Mouse (Mus musculus): ENCODE data around the gene Hif1an. TPM values are rescaled to one million over a fixed set of nuclear protein-coding genes. Genes with fewer than 3 reads are reported as not detected.
A peak's percentile ranks its signal among the peaks of the same experiment; 100 is the strongest.

The Hif1an gene
- 17.0 and 19.2 TPM in 2 replicates for polyA plus RNA-seq (2012; rRNA removed)

DNA sequence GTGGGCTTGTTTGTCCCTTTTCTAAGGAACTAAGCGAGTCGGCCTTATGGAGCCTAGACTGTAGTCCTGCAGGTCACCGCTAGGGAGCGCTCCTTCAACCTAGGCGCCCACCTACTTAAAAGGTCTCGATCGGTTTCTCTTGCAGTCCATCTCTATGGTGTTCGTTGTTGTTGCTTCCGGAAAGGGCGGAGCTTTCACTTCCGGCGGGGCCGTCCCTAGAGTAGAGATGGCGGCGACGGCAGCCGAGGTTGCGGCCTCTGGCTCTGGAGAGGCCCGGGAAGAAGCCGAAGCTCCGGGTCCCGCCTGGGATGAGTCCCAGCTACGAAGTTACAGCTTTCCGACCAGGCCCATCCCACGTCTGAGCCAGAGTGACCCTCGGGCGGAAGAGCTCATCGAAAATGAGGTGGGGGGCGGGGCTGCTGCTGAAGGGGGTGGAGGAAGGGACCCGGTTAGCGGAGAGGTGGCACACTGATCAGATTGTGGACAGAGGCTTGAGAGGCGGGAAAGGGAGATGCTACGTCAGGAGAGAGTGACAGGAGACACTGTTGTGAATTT is at the start of gene Hif1an:
Hif1an (plus strand) TSS at position 199 of the 555 bp plus-strand sequence.
- TF ChIP-seq POLR2A (IDR thresholded peaks at IDR 0.05; ENCODE audit: control insufficient read depth, low read depth, low read length) (peak; percentile 87), CTCF (IDR thresholded peaks at IDR 0.05; ENCODE audit: control insufficient read depth, insufficient read depth, insufficient replicate concordance, low read depth, low read length) (peak; percentile 96)
- Histone ChIP-seq H3K36me3 (ENCODE audit: control insufficient read depth, insufficient read depth, low read length) (peaks cover 1% of the 10 kb centered on the region; the same call in 1 of the 2 replicates), H3K27me3 (ENCODE audit: control insufficient read depth, insufficient read depth, low read length) (no peaks in the 10 kb centered on the region), H3K27ac (ENCODE audit: control insufficient read depth, insufficient read depth, low read depth, low read length) (peak within 1 kb of the TSS; percentile 79; the same call in 1 of the 2 replicates), H3K4me3 (ENCODE audit: control insufficient read depth, low read depth, low read length) (peak within 1 kb of the TSS; percentile 93), H3K4me1 (ENCODE audit: control insufficient read depth, insufficient read depth, low read length) (peaks cover 2% of the 10 kb centered on the region)

DNA sequence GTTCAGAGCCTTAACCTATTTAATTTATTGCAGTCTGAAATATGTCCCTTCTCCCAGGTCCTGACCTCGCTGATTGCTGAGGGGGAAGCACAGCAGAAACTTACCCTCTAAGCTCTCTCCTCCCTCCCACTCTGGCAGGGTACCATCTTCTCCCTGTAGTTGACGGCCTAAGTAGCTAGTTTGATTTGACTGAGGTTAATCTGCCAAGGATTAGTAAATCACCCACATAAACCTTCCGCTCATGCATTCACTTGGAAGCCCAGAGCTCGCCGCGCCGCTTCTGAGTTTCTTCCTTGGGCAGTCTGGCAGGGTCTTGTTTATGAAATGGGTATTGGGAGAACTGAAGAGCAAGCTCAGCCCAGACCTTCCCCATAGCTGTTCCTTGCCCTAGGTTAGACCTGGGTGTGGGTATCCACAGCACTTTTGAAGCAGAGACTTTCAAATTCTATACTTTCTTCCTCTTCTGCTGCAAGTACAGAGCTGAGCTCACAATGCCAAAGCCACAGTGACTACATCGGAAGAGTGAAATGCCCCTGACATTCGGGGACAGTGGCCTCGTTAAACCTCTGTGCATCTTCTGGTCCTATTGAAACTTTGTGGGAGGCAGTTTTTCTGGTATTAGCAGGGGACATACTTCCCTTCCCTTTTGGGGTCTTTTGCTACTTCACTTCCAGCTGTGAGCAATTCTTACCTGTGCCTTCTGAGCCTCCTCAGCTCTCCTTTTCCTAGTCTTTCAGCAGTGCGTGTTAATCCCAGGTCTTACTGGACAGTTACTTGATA is 49.4 kb upstream of the Hif1an start:
- Histone ChIP-seq H3K27ac (ENCODE audit: control insufficient read depth, insufficient read depth, low read depth, low read length) (no peak overlapping the region), H3K36me3 (ENCODE audit: control insufficient read depth, insufficient read depth, low read length) (no peaks in the 10 kb centered on the region), H3K4me3 (ENCODE audit: control insufficient read depth, low read depth, low read length) (no peak overlapping the region), H3K27me3 (ENCODE audit: control insufficient read depth, insufficient read depth, low read length) (peaks cover 5% of the 10 kb centered on the region; the same call in 1 of the 2 replicates), H3K4me1 (ENCODE audit: control insufficient read depth, insufficient read depth, low read length) (peaks cover 21% of the 10 kb centered on the region)
- TF ChIP-seq POLR2A (IDR thresholded peaks at IDR 0.05; ENCODE audit: control insufficient read depth, low read depth, low read length) = no peak
- no peak for TF ChIP-seq CTCF (IDR thresholded peaks at IDR 0.05; ENCODE audit: control insufficient read depth, insufficient read depth, insufficient replicate concordance, low read depth, low read length)

DNA sequence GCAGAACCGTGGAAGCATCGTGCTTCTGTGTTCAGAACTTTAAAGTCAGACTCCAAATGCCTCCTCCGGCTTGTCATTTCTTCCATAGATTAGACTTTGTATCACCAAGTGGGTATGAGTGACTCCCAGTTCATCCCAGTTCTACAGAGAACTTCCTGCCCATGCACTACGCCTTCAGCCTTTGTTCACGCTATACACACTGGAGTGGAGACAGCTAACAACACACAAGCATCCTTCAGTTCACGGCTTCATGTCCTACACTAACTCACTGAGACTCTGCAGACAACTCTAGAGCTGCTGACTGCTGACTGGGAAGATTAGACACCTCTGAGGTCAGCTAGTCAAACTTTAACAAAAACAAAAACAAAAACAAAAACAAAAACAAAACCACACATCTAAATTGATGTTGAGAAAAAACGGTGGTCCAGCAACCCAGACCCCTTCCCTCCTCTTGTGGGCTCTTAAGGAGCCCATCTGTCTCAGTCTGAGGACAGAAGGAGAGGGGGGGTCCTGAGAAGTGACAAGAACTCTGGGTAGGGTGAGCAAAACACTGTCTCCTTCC is 48.6 kb upstream of the Hif1an start:
- Histone ChIP-seq H3K27ac (ENCODE audit: control insufficient read depth, insufficient read depth, low read depth, low read length) (no peak overlapping the region), H3K27me3 (ENCODE audit: control insufficient read depth, insufficient read depth, low read length) (peaks cover 5% of the 10 kb centered on the region; the same call in 1 of the 2 replicates), H3K4me3 (ENCODE audit: control insufficient read depth, low read depth, low read length) (no peak overlapping the region), H3K36me3 (ENCODE audit: control insufficient read depth, insufficient read depth, low read length) (no peaks in the 10 kb centered on the region), H3K4me1 (ENCODE audit: control insufficient read depth, insufficient read depth, low read length) (peaks cover 21% of the 10 kb centered on the region)
- TF ChIP-seq CTCF (IDR thresholded peaks at IDR 0.05; ENCODE audit: control insufficient read depth, insufficient read depth, insufficient replicate concordance, low read depth, low read length) = no peak
- no peak for TF ChIP-seq POLR2A (IDR thresholded peaks at IDR 0.05; ENCODE audit: control insufficient read depth, low read depth, low read length)

DNA sequence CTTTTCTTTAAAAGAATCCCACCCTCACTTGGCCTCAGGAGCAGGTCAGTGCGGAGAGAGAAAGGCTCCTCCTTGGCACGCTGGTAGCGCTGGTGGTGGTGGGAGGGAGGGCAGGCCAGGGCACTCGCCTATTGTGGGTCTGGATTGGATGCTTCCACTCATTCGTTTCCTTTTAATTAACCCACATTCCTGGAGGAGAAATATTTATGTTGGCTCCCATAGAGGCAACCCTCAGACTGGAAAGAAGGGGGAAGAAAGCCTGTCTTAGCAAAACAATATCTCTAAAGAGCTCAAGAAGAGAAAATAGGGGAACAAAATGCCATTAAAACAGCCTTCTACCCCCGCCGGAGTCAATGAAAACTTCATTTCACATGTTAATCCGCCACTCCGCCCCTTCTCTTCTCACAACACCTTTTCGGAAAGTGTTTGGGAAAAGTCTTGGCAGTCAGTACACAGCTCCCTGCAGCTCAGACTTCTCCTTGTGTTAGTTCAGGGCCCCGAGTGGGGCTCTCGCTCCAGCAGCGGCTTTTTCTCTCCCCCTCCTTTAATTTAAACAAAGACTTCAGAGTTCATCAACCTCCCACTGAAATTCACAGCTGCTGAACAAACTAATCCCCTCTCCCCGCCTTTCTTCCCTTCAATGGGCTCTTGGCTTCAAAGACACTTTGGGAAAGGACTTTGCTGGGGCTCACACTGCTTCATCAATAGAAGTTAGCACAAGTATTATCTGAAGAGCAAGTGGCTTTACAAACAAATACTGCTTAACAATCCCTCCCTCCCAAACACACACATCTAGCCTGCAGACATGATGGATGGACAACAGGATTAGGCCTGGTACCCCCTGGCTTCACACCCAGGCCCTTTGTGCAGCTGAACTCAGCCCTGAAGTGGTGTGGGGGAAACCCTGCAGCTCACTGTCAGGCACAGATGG is 47.9 kb upstream of the Hif1an start:
- TF ChIP-seq POLR2A (IDR thresholded peaks at IDR 0.05; ENCODE audit: control insufficient read depth, low read depth, low read length) (no peak), CTCF (IDR thresholded peaks at IDR 0.05; ENCODE audit: control insufficient read depth, insufficient read depth, insufficient replicate concordance, low read depth, low read length) (no peak)
- Histone ChIP-seq H3K36me3 (ENCODE audit: control insufficient read depth, insufficient read depth, low read length) (no peaks in the 10 kb centered on the region), H3K4me1 (ENCODE audit: control insufficient read depth, insufficient read depth, low read length) (peaks cover 21% of the 10 kb centered on the region), H3K4me3 (ENCODE audit: control insufficient read depth, low read depth, low read length) (no peak overlapping the region), H3K27ac (ENCODE audit: control insufficient read depth, insufficient read depth, low read depth, low read length) (no peak overlapping the region), H3K27me3 (ENCODE audit: control insufficient read depth, insufficient read depth, low read length) (peaks cover 5% of the 10 kb centered on the region; the same call in 1 of the 2 replicates)

DNA sequence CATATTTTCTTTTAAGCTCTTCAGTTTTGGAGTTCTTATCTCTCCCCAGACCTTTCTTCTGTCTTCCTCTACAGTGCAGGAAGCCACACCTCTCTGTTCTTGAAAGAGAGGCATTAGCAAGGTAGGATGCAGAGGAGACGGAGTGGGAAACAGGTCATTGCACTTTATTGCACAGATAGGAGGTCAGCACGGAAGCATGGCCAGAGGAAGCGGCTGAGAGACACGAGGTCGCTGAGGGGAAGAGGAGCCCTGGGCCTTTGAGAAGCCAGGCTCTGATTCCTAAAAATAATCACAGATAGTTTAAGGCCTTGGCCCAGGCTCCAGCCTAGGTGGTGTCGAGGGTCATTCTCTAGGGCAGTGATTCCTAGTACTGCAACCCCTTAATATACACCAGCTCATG is 46.9 kb upstream of the Hif1an start:
- peaks cover 16% of the 10 kb centered on the region for H3K4me1 ChIP-seq (ENCODE audit: control insufficient read depth, insufficient read depth, low read length)
- H3K27me3 ChIP-seq (ENCODE audit: control insufficient read depth, insufficient read depth, low read length) = peaks cover 5% of the 10 kb centered on the region; the same call in 1 of the 2 replicates
- no peak overlapping the region for H3K27ac ChIP-seq (ENCODE audit: control insufficient read depth, insufficient read depth, low read depth, low read length)
- TF ChIP-seq CTCF (IDR thresholded peaks at IDR 0.05; ENCODE audit: control insufficient read depth, insufficient read depth, insufficient replicate concordance, low read depth, low read length) = no peak
- no peak for TF ChIP-seq POLR2A (IDR thresholded peaks at IDR 0.05; ENCODE audit: control insufficient read depth, low read depth, low read length)
- no peak overlapping the region for H3K4me3 ChIP-seq (ENCODE audit: control insufficient read depth, low read depth, low read length)
- no peaks in the 10 kb centered on the region for H3K36me3 ChIP-seq (ENCODE audit: control insufficient read depth, insufficient read depth, low read length)

DNA sequence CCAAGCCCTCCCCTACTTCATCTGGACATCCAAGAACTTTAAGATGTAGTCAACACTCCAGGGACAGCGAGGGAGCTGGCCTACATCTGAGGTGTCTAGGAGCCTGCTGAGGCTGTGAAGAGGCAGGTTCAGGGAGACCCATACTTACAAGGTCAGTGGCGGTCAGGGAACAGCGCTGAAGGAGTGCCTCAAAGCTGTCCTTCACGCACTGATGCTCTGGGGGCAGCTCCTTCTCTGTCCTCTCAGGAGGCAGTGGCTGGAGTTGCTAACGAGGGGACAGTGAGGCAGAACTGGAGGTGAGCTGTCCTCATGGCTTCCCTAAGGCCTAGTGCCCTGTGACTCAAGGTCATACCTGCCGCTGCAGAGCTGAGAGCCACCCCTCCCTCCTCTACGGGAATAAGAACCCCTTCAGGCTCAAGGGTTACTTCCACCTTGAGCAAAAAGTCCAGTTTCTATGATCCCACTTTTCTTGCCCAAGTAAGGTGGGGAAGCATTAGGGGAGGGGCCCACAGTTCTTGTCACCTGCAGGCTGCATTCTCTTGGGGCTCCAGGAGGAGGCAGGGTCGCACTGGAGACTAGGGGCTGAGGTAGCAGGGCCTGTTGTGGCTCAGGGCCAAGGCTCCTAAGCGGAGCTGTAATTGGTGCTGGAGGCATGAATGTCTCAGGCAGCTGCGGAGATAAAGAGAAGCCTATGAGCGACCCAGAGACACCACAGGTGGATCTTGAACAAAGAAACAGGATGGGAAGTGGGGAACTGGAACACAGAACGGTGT is 44.5 kb upstream of the Hif1an start:
- no peak overlapping the region for H3K4me3 ChIP-seq (ENCODE audit: control insufficient read depth, low read depth, low read length)
- no peaks in the 10 kb centered on the region for H3K27me3 ChIP-seq (ENCODE audit: control insufficient read depth, insufficient read depth, low read length)
- H3K4me1 ChIP-seq (ENCODE audit: control insufficient read depth, insufficient read depth, low read length) = peaks cover 3% of the 10 kb centered on the region; the same call in 1 of the 2 replicates
- TF ChIP-seq POLR2A (IDR thresholded peaks at IDR 0.05; ENCODE audit: control insufficient read depth, low read depth, low read length) (no peak), CTCF (IDR thresholded peaks at IDR 0.05; ENCODE audit: control insufficient read depth, insufficient read depth, insufficient replicate concordance, low read depth, low read length) (no peak)
- H3K27ac ChIP-seq (ENCODE audit: control insufficient read depth, insufficient read depth, low read depth, low read length) = no peak overlapping the region
- no peaks in the 10 kb centered on the region for H3K36me3 ChIP-seq (ENCODE audit: control insufficient read depth, insufficient read depth, low read length)
